Mouse (Mus musculus) CD4-positive, CD25-positive, alpha-beta regulatory T cell, adult 2 months (primary cell): ENCODE measurements around the gene Erbb4.

Experiments
- DNase-seq: peaks from one replicate; pipeline ENCODE4 v3.0.0-alpha.2; 2012; ENCODE audit warnings: low read depth, low spot score

Erbb4 gene

GRCm38 (mm10) chr1:68860341-68860740 lies 247.5 kb downstream of the Erbb4 start:
- no peak for DNase-seq

GRCm38 (mm10) chr1:68859480-68859879 lies 248.4 kb downstream of the Erbb4 start:
- DNase-seq = no peak

DNA sequence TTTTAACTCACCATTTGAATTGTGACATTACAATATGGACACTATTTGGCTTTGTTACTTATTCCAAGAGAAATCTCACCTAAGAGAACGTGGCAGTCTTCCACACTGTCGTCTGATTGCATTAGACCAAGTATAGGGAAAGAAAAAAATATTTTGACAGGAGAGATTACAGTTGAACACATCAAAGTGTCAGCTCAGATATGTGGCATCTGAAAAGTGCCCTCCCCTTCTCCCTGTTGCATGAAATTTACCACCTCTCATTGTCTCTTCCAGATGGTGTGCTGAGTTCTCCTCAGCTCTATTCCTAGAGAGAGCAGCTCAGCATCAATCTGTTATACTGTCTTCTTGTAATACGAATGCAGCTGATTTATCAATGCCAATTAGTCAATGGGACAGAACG lies 268.5 kb downstream of the Erbb4 start:
- no peak for DNase-seq

- DNase-seq = no peak
These were observed 273.2 kb downstream of the Erbb4 start for GRCm38 (mm10) chr1:68834686-68835085.

DNA sequence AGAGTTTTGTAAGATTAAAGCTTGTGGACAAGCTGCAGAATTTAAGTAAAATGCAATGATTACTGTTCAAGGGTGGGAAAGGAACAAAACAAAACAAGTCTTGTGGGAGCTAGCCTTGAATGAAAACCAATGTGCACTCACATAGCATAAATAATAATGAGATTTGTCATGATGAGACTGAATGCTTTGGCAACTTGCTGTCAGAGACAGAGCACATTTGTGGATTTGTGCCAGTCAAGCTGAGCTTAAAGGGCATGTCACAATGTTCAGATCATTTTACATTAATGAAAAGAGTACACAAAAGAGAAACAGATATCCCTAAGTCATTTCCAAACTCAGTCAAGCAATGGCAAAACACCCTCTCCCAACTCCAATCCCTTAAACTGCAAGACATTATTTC lies 275.8 kb downstream of the Erbb4 start:
- DNase-seq = no peak

DNA sequence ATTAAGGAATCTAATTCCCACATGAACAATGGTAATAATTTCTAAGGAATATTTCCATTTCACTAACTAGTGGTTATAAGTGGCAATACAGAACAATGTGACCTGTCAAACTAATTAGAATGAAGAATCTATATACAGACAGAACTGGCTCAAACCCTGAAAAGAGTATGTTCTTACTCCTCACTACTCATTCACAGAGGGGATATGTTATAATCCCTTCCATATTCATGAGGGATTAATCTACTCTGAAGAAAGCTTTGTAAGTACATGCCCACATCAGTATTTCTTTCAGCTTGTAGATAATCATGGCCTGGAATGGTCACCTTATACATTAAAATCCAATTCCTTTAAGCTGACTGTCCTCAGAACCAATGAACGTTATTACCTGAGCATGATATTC lies 276.3 kb downstream of the Erbb4 start:
- DNase-seq = no peak

DNA sequence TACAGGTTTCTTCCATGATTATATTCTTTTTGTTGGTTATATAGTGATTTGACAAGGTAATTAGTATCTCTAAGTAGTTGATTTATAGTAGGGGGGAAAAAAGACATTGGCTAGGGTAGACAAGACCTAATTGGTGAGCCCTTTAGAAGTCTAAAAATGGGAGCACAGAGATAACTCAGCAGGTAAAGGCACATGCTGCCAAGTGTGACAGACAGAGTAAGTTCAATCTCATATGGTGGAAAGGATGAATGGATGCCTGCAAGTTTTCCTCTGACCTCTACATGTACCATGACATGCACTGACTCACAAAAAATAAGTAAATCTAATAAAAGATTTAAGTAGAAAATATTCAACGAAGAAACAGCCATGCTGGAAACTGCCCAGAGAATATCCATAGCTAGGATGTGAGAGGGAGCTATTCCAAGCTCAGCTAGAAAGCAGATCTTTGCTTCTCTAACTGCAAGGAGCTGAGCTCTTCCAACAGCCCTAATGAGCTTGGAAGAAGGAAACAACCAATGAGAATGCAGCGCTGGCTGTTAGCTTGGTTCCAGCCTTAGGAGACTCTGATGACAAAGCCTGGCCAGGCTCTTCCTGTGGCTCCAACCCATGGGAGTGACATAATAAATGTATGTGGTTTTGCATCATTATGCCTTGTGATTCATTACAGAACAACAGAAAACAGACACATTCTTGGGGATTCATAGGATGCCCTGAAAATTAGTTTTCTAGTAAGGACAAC lies 277.2 kb downstream of the Erbb4 start:
- DNase-seq = no peak

DNA sequence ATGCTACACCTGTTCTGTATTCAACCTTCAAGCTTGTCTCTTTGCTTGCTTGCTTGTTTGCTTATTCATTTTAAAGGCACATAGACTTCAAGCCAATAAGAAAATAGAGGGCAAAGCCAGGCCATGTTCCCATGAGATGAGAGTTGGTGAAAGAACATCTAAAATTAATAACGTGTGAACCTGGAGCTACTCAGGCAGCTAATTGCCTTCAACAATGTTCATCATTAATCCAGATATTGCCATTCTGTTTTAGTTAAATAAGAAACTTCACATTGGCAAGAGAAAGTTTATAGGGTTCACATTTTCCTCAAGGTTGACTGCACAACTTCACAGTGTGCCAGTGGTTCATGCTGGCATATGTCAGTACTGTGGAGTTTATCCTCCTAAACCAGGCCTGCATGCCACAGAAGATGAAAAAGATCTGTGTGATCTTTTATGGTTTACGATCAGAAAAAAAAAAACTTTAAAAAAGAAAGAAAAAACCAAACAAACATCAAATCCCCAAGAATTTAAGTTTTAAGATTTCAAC lies 284.7 kb downstream of the Erbb4 start:
- DNase-seq = no peak

- no peak for DNase-seq
These were observed 301.1 kb downstream of the Erbb4 start for GRCm38 (mm10) chr1:68806711-68807110.

DNA sequence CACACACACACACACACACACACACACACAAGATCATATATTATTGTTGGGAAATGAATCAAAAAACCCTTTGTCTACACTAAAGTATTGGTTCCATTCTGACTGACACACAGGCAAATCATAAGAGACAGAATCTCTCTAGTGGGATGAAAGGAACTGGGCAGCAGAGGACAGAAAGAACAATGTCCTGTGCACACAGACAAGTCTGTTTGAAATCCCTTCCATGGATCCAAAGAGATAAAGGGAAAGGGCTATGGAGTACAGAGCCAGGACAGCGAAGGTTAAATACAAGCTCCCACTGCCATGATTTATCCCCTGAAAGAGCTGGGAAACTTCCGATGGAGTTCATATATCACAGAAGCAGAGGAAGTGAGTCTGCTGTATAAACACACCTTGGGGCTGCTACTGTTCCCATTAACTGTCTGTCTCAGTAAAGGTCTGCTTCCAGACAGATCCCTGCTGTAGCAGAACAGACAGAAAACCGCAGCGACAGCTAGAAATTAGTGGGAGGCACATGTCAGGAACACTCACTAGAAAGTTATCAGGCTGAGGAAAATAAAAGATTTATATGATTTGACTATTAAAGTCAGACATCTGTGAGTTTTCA lies 320.3 kb downstream of the Erbb4 start:
- DNase-seq = no peak

- DNase-seq = no peak
These were observed 327.2 kb downstream of the Erbb4 start for GRCm38 (mm10) chr1:68780653-68781052.

GRCm38 (mm10) chr1:68780032-68780431 lies 327.8 kb downstream of the Erbb4 start:
- no peak for DNase-seq

DNA sequence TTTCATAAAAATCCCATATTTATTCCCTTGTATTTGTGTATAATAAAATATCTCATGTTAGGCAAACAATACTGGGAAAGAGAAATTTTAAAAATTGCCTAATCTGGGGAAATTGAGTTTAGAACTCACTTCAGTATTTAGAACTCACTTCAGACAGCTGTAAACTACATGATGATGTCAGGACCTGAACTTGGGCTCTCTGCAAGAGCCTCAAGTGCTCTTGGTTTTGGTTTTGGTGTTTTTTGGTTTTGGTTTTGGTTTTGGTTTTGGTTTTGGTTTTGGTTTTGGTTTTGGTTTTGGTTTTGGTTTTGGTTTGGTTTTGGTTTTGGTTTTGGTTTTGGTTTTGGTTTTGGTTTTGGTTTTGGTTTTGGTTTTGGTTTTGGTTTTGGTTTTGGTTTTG lies 341.8 kb downstream of the Erbb4 start:
- peak; percentile 12 for DNase-seq

- DNase-seq = no peak
These were observed 345.4 kb downstream of the Erbb4 start for GRCm38 (mm10) chr1:68762456-68762855.

DNA sequence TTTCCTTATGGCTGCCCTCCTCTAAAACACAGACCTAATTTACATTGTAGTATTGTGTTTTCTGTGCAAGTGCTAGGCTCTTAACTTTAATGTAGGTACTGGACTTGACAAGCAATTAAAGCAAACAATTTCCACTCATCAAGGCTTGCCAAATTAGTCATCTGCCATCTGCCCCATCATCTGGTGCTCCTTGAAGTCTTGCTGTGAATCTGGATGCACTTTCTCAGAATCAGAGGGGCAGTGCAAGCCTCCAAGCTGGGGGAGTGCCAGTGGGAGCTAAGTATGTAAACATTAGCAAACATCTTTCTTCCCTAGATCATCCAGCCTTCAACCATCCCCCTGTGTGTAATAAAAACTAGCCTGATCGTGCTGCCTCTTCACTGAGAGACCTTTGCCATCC lies 358.9 kb downstream of the Erbb4 start:
- DNase-seq = no peak

DNA sequence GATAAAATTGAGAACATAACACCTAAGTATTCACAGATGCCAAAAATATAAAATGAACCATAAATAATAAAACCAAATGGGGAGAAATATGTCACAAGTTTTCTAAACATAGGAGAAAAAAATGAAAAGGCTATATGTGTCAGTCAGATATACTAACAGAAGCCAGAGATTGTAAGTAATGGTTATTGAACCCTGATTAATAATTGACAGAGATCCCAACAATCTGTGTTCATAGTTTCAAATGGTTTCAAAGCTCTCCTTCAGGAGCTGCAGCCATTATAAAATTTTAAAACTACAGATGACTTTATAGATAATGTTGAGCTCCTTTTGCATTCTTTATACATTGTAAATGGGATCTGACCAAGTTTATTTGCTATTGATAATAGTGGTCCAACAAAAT lies 426.4 kb downstream of the Erbb4 start:
- no peak for DNase-seq

- DNase-seq = no peak
These were observed 433.2 kb downstream of the Erbb4 start for GRCm38 (mm10) chr1:68674667-68675066.

DNA sequence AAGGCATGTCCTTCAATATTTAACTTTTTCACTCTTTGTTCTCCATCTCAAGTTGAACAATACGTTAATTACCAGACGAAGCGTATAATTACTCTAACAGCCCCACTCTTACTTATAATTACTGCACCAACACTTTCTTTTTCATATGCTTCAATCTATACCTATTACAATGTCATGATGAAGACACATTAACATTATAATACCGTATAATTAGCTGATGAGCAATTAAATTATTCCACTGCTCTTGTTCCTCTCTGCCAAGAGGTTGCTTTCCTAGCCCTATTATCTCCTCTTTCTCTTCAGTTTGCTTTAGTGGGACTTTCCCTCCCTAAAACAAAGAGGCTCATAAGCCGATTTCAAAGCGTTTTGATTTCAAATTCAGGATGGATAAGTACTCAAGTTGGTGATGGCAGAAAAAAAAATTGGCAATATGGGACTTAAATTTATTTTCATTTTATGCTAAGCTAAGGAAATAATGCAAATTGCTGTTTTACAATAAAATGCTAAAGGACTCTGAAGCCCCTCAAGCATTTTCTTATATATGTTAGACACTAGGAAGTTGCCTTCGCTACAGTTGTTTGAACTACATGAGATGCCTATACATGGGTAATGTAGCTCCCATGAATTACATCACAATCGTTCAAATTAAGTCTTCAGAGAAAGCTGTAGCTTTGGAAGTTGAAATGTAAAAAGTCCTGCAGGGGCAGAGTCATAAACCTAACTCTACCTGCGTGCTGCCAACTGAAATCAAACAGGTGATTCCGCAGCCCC lies 440.8 kb downstream of the Erbb4 start:
- no peak for DNase-seq

GRCm38 (mm10) chr1:68590475-68590874 lies 517.4 kb downstream of the Erbb4 start:
- no peak for DNase-seq

DNA sequence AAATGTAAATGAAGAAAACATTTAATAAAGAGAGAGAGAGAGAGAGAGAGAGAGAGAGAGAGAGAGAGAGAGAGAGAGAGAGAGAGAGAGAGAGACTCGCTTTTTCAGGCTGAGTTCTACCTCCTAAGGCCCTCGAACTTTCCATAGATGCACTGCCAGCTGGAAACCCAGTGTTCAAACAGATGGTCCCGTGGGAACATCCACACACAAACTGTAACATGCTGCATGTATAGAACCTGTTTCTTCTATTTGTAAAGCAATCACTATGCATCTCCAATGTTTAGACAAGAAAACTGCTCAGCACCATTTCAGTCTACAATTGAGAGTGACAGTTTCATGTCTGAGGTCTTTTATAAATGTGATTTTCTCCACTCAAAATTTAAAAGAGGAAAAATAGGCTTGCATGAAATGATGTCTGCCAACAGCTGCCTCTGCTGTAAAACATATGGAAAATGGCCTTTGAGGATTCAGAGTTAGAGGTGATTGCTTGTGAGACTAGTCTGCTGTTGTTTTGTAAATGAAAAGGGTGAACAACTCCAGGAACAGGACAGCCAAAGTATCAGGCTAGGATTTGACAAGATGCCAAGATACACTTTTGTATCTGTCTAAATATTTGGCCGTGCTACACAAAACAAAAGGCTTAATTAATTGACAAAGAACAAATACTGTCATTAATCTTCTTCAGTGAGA lies 533.9 kb downstream of the Erbb4 start:
- no peak for DNase-seq

- no peak for DNase-seq
These were observed 536.9 kb downstream of the Erbb4 start for GRCm38 (mm10) chr1:68570924-68571323.

GRCm38 (mm10) chr1:68542942-68543341 lies 564.9 kb downstream of the Erbb4 start:
- DNase-seq = no peak
